Mouse (Mus musculus) C2C12 (cell line): ENCODE measurements around the gene Tinagl1.

Experiments used
- CTCF ChIP-seq: IDR thresholded peaks from one replicate; pipeline ENCODE4 v1.5.1; 2011; ENCODE audit not compliant: control insufficient read depth, insufficient read depth, insufficient read length
- MYOG ChIP-seq: IDR thresholded peaks from one replicate; pipeline ENCODE4 v1.6.1; 2011; ENCODE audit not compliant: control insufficient read depth, insufficient read length; ENCODE audit errors: extremely low read depth

GRCm38 (mm10) chr4:130130082-130130481 is 44.8 kb downstream of the Tinagl1 start:
- TF ChIP-seq CTCF (no peak), MYOG (no peak)
